1 mouse cellular context compared by ENCODE assay signal in genomic region chr16:77013427-77014320, GRCm38 (mm10).
TF ChIP-seq lines count a peak whose summit lies in the region.

TSS of gene Usp25 (plus strand) at chr16:77013706.

TF ChIP-seq in CH12.LX, 34 proteins besides CTCF, POLR2A, EP300 and RAD21 (continued from another document):
- TF ChIP-seq ZC3H11A (IDR thresholded peaks at IDR 0.05; ENCODE audit: low read depth, low read length) (no peak), NELFE (IDR thresholded peaks at IDR 0.05; ENCODE audit: low read depth, low read length) (peak; percentile 74), ZMIZ1 (IDR thresholded peaks at IDR 0.05; ENCODE audit: low read depth, low read length) (no peak; the same call in 1 of the 2 replicates), CHD2 (IDR thresholded peaks at IDR 0.05; ENCODE audit: low read length) (no peak), ETS1 (conservative IDR thresholded peaks at IDR 0.05; ENCODE audit: low read depth, low read length) (no peak), IRF4 (IDR thresholded peaks at IDR 0.05; ENCODE audit: low read depth, low read length) (peak; percentile 28; the same call in 1 of the 2 replicates), TCF12 (IDR thresholded peaks at IDR 0.05; ENCODE audit: low read depth, low read length) (peak; percentile 64; the same call in 1 of the 2 replicates), ZKSCAN1 (IDR thresholded peaks at IDR 0.05; ENCODE audit: borderline replicate concordance, low read depth, low read length) (no peak), KAT2A (IDR thresholded peaks at IDR 0.05; ENCODE audit: insufficient replicate concordance, low read length) (0 out of 2 replicates have a peak, but pooled peaks have one; percentile 16), JUN (IDR thresholded peaks at IDR 0.05; ENCODE audit: insufficient read depth, low read depth, low read length) (no peak), USF2 (conservative IDR thresholded peaks at IDR 0.05; ENCODE audit: low read depth, low read length) (no peak), JUND (conservative IDR thresholded peaks at IDR 0.05; ENCODE audit: low read depth, low read length) (no peak), PAX5 (IDR thresholded peaks at IDR 0.05; ENCODE audit: low read length) (no peak)
